Mouse (Mus musculus) embryonic facial prominence, embryonic 14.5 days (tissue): ENCODE data around the gene Tex16. TPM values are rescaled to one million over a fixed set of nuclear protein-coding genes. Genes with fewer than 3 reads are reported as not detected.

Experiments used
- ATAC-seq: fragments of 200-750 bp; cut with Nextera tagmentation; 2 replicates; pipeline ENCODE4 v1.8.0; 2017; ENCODE audit warnings: low read depth, moderate number of reproducible peaks, moderate TSS enrichment
- DNase-seq: peaks from one replicate; pipeline ENCODE4 v3.0.0-alpha.2; 2015; ENCODE audit warnings: low spot score
- H3K27ac ChIP-seq: fragments of 300-500 bp; sonication (generic); replicated peaks from 2 replicates; pipeline ENCODE4 v1.5.1; 2014; ENCODE audit warnings: low read depth, mild to moderate bottlenecking, low read length, moderate library complexity
- H3K27me3 ChIP-seq: fragments of 300-500 bp; sonication (generic); replicated peaks from 2 replicates; pipeline ENCODE4 v1.6.1; 2014; ENCODE audit warnings: low read length; ENCODE audit not compliant: control insufficient read depth, insufficient read depth
- H3K36me3 ChIP-seq: fragments of 300-500 bp; sonication (generic); 2 replicates; pipeline ENCODE4 v1.6.1; 2014; ENCODE audit warnings: low read length, mixed read lengths; ENCODE audit not compliant: control insufficient read depth, insufficient read depth
- H3K4me1 ChIP-seq: fragments of 300-500 bp; sonication (generic); 2 replicates; pipeline ENCODE4 v1.6.1; 2014; ENCODE audit warnings: antibody characterized with exemption, low read length; ENCODE audit not compliant: control insufficient read depth, insufficient read depth
- H3K4me2 ChIP-seq: fragments of 300-500 bp; sonication (generic); 2 replicates; pipeline ENCODE4 v1.6.1; 2014; ENCODE audit warnings: low read depth, mild to moderate bottlenecking, low read length, moderate library complexity, mixed read lengths
- H3K4me3 ChIP-seq: fragments of 300-500 bp; sonication (generic); 2 replicates; pipeline ENCODE4 v1.5.1; 2014; ENCODE audit warnings: low read depth, mild to moderate bottlenecking, low read length
- H3K9ac ChIP-seq: fragments of 300-500 bp; sonication (generic); 2 replicates; pipeline ENCODE4 v1.6.1; 2014; ENCODE audit warnings: low read depth, mild to moderate bottlenecking, low read length, moderate library complexity, mixed read lengths
- H3K9me3 ChIP-seq: fragments of 300-500 bp; sonication (generic); 2 replicates; pipeline ENCODE4 v1.6.1; 2016; ENCODE audit warnings: low read length; ENCODE audit not compliant: control insufficient read depth
- WGBS: fragments of 180-500 bp; shearing (Covaris S2); extraction: QIAGEN DNeasy Blood & Tissue Kit; methylation state at CpG from one replicate; pipeline ENCODE4 v1.1.7; 2014; 5-methylcytosine and 5-hydroxymethylcytosine counted together
- polyA plus RNA-seq: library from polyadenylated mRNA; unstranded; fragments of >200 nt; fragmentation: Nextera tagmentation; extraction: Ambion mirVana; gene quantifications from 2 replicates; pipeline ENCODE4 v1.2.1, GENCODE M21; 2014

Gene Tex16
- polyA plus RNA-seq, result 3.5 and 3.7 TPM in 2 replicates

GRCm38 (mm10) chrX:112010707-112011106 is at the start of gene Tex16:
Gene Tex16 (plus strand): TSS chrX:112011007.
- DNase-seq, result no peak
- Histone ChIP-seq H3K4me2 (no peak within 1 kb of the TSS), H3K36me3 (no peaks in the 10 kb centered on the region), H3K9me3 (no peaks in the 10 kb centered on the region), H3K4me3 (no peak within 1 kb of the TSS), H3K27ac (no peak within 1 kb of the TSS), H3K9ac (no peak within 1 kb of the TSS), H3K27me3 (no peaks in the 10 kb centered on the region), H3K4me1 (no peaks in the 10 kb centered on the region)
- no peak for ATAC-seq

GRCm38 (mm10) chrX:111999661-112000060 is 11.1 kb upstream of the Tex16 start:
- H3K4me3 ChIP-seq, result no peak overlapping the region
- H3K36me3 ChIP-seq, result no peaks in the 10 kb centered on the region
- 33% methylated on average over 1 of the region's 1 CpGs for WGBS
- H3K27me3 ChIP-seq, result no peaks in the 10 kb centered on the region
- no peaks in the 10 kb centered on the region for H3K9me3 ChIP-seq
- H3K4me1 ChIP-seq, result no peaks in the 10 kb centered on the region
- ATAC-seq (no peak), DNase-seq (no peak)
- H3K27ac ChIP-seq, result no peak overlapping the region
- H3K9ac ChIP-seq, result no peak overlapping the region
- H3K4me2 ChIP-seq, result no peak overlapping the region

Other genes with a start within 250 kb of the Tex16 start
- 2.5 and 2.9 TPM in 2 replicates for gene Gm45194, start 119.6 kb upstream of the Tex16 start, polyA plus RNA-seq
- 0.35 and 0.48 TPM in 2 replicates for gene 4933403O08Rik, start 228.0 kb downstream of the Tex16 start, polyA plus RNA-seq